Mouse (Mus musculus) embryonic facial prominence, embryonic 11.5 days (tissue): ENCODE results near the gene Zc3hav1. TPM values are rescaled to one million over a fixed set of nuclear protein-coding genes. Genes with fewer than 3 reads are reported as not detected.

Experiments
- ATAC-seq: fragments of 200-750 bp; cut with Nextera tagmentation; replicated peaks from 2 replicates; pipeline ENCODE4 v1.8.0; 2017; ENCODE audit warnings: low read depth; ENCODE audit not compliant: insufficient number of reproducible peaks, low FRiP score, low TSS enrichment
- DNase-seq: peaks from one replicate; pipeline ENCODE4 v3.0.0-alpha.2; 2015; ENCODE audit warnings: low spot score
- H3K27ac ChIP-seq: fragments of 300-500 bp; sonication (generic); replicated peaks from 2 replicates; pipeline ENCODE4 v1.5.1; 2014; ENCODE audit warnings: mild to moderate bottlenecking, low read depth, low read length, control low read depth
- H3K27me3 ChIP-seq: fragments of 300-500 bp; sonication (generic); 2 replicates; pipeline ENCODE4 v1.6.1; 2014; ENCODE audit warnings: mild to moderate bottlenecking, low read length, moderate library complexity, mixed read lengths; ENCODE audit not compliant: control insufficient read depth, insufficient read depth
- H3K36me3 ChIP-seq: fragments of 300-500 bp; sonication (generic); replicated peaks from 2 replicates; pipeline ENCODE4 v1.6.1; 2014; ENCODE audit warnings: low read depth, mild to moderate bottlenecking, low read length, moderate library complexity, mixed read lengths; ENCODE audit not compliant: control insufficient read depth, insufficient read depth
- H3K4me1 ChIP-seq: fragments of 300-500 bp; sonication (generic); 2 replicates; pipeline ENCODE4 v1.6.1; 2014; ENCODE audit warnings: low read length, mixed read lengths; ENCODE audit not compliant: control insufficient read depth, insufficient read depth
- H3K4me2 ChIP-seq: fragments of 300-500 bp; sonication (generic); 2 replicates; pipeline ENCODE4 v1.6.1; 2014; ENCODE audit warnings: low read depth, mild to moderate bottlenecking, control low read depth, low read length, moderate library complexity
- H3K4me3 ChIP-seq: fragments of 300-500 bp; sonication (generic); 2 replicates; pipeline ENCODE4 v1.5.1; 2014; ENCODE audit warnings: low read depth, low read length, control low read depth
- H3K9ac ChIP-seq: fragments of 300-500 bp; sonication (generic); replicated peaks from 2 replicates; pipeline ENCODE4 v1.6.1; 2014; ENCODE audit warnings: mild to moderate bottlenecking, control low read depth, low read length
- H3K9me3 ChIP-seq: fragments of 300-500 bp; sonication (generic); replicated peaks from 2 replicates; pipeline ENCODE4 v1.6.1; 2016; ENCODE audit warnings: mild to moderate bottlenecking, low read length, inconsistent platforms, mixed read lengths; ENCODE audit not compliant: control insufficient read depth
- WGBS: fragments of 180-500 bp; shearing (Covaris S2); extraction: QIAGEN DNeasy Blood & Tissue Kit; methylation state at CpG from one replicate; pipeline ENCODE4 v1.1.7; 2014; 5-methylcytosine and 5-hydroxymethylcytosine counted together
- polyA plus RNA-seq: library from polyadenylated mRNA; unstranded; fragments of >200 nt; fragmentation: Nextera tagmentation; extraction: Ambion mirVana; gene quantifications from 2 replicates; pipeline ENCODE4 v1.2.1, GENCODE M21; 2014

Gene Zc3hav1
- polyA plus RNA-seq, 1 experiment from 2014 or later, result 1.8 TPM

- 80% methylated on average over 4 of the region's 4 CpGs for WGBS
- no peaks in the 10 kb centered on the region for H3K9me3 ChIP-seq
- H3K4me1 ChIP-seq, result no peaks in the 10 kb centered on the region
- ATAC-seq, result no peak
- H3K9ac ChIP-seq, result no peak overlapping the region
- no peak for DNase-seq
- no peak overlapping the region for H3K4me2 ChIP-seq
- H3K27me3 ChIP-seq, result no peaks in the 10 kb centered on the region; the same call in 1 of the 2 replicates
- no peaks in the 10 kb centered on the region for H3K36me3 ChIP-seq
- no peak overlapping the region for H3K27ac ChIP-seq
- H3K4me3 ChIP-seq, result no peak overlapping the region
These were observed 17.2 kb downstream of the Zc3hav1 start for GRCm38 (mm10) chr6:38337166-38337705.

GRCm38 (mm10) chr6:38335264-38335663, 19.1 kb downstream of the Zc3hav1 start:
- ATAC-seq (no peak), DNase-seq (no peak)
- H3K27me3 ChIP-seq, result no peaks in the 10 kb centered on the region; the same call in 1 of the 2 replicates
- H3K4me2 ChIP-seq, result no peak overlapping the region
- H3K4me1 ChIP-seq, result no peaks in the 10 kb centered on the region
- 88% methylated on average over 6 of the region's 6 CpGs for WGBS
- no peak overlapping the region for H3K9ac ChIP-seq
- no peaks in the 10 kb centered on the region for H3K9me3 ChIP-seq
- H3K36me3 ChIP-seq, result no peaks in the 10 kb centered on the region
- H3K4me3 ChIP-seq, result no peak overlapping the region
- no peak overlapping the region for H3K27ac ChIP-seq

- Histone ChIP-seq H3K4me3 (no peak overlapping the region), H3K9ac (no peak overlapping the region), H3K27me3 (no peaks in the 10 kb centered on the region), H3K9me3 (no peaks in the 10 kb centered on the region), H3K27ac (no peak overlapping the region), H3K4me2 (no peak overlapping the region), H3K4me1 (no peaks in the 10 kb centered on the region), H3K36me3 (no peaks in the 10 kb centered on the region)
- 19% methylated on average over 4 of the region's 4 CpGs for WGBS
- no peak for ATAC-seq
- DNase-seq, result peak; percentile 81
These were observed 27.8 kb downstream of the Zc3hav1 start for GRCm38 (mm10) chr6:38326596-38326995.

GRCm38 (mm10) chr6:38320621-38321020, 33.8 kb downstream of the Zc3hav1 start:
- Histone ChIP-seq H3K9me3 (no peaks in the 10 kb centered on the region), H3K27ac (no peak overlapping the region), H3K9ac (no peak overlapping the region), H3K4me1 (no peaks in the 10 kb centered on the region), H3K36me3 (no peaks in the 10 kb centered on the region), H3K27me3 (no peaks in the 10 kb centered on the region), H3K4me2 (no peak overlapping the region), H3K4me3 (no peak overlapping the region)
- no peak for DNase-seq
- WGBS, result 92% methylated on average over 9 of the region's 9 CpGs
- no peak for ATAC-seq

- DNase-seq (no peak), ATAC-seq (no peak)
- WGBS, result 88% methylated on average over 4 of the region's 4 CpGs
- Histone ChIP-seq H3K27ac (no peak overlapping the region), H3K36me3 (no peaks in the 10 kb centered on the region), H3K27me3 (no peaks in the 10 kb centered on the region), H3K4me2 (no peak overlapping the region), H3K9ac (no peak overlapping the region), H3K4me1 (no peaks in the 10 kb centered on the region), H3K9me3 (no peaks in the 10 kb centered on the region), H3K4me3 (no peak overlapping the region)
These were observed 38.4 kb downstream of the Zc3hav1 start for GRCm38 (mm10) chr6:38316050-38316449.

GRCm38 (mm10) chr6:38309741-38310140, 44.7 kb downstream of the Zc3hav1 start:
- no peak overlapping the region for H3K9ac ChIP-seq
- H3K27me3 ChIP-seq, result no peaks in the 10 kb centered on the region
- no peak overlapping the region for H3K4me3 ChIP-seq
- DNase-seq (no peak), ATAC-seq (no peak)
- H3K9me3 ChIP-seq, result no peaks in the 10 kb centered on the region
- H3K36me3 ChIP-seq, result no peaks in the 10 kb centered on the region
- no peaks in the 10 kb centered on the region for H3K4me1 ChIP-seq
- H3K27ac ChIP-seq, result no peak overlapping the region
- no peak overlapping the region for H3K4me2 ChIP-seq

- DNase-seq (no peak), ATAC-seq (no peak)
- Histone ChIP-seq H3K27me3 (no peaks in the 10 kb centered on the region), H3K36me3 (no peaks in the 10 kb centered on the region), H3K9ac (no peak overlapping the region), H3K4me3 (no peak overlapping the region), H3K27ac (no peak overlapping the region), H3K4me2 (no peak overlapping the region), H3K4me1 (no peaks in the 10 kb centered on the region), H3K9me3 (no peaks in the 10 kb centered on the region)
- WGBS, result 75% methylated on average over 3 of the region's 3 CpGs
These were observed 49.4 kb downstream of the Zc3hav1 start for GRCm38 (mm10) chr6:38304981-38305380.

- DNase-seq (peak; percentile 92), ATAC-seq (peak; percentile 98)
- Histone ChIP-seq H3K4me1 (no peaks in the 10 kb centered on the region), H3K27ac (peak within 1 kb of the TSS; percentile 98), H3K4me3 (peak within 1 kb of the TSS; percentile 87), H3K4me2 (peak within 1 kb of the TSS; percentile 73), H3K9me3 (no peaks in the 10 kb centered on the region), H3K9ac (peak within 1 kb of the TSS; percentile 99), H3K27me3 (no peaks in the 10 kb centered on the region), H3K36me3 (no peaks in the 10 kb centered on the region; the same call in 1 of the 2 replicates)
- under 1% methylated on average over 65 of the region's 70 CpGs for WGBS
These were observed 55.5 kb downstream of the Zc3hav1 start, which contains the start of gene Zc3hav1l for GRCm38 (mm10) chr6:38298761-38299401. Zc3hav1l (minus strand) TSS chr6:38299259.
